Comparison of ENCODE assay signal across 12 mouse cellular contexts in the genomic region with DNA sequence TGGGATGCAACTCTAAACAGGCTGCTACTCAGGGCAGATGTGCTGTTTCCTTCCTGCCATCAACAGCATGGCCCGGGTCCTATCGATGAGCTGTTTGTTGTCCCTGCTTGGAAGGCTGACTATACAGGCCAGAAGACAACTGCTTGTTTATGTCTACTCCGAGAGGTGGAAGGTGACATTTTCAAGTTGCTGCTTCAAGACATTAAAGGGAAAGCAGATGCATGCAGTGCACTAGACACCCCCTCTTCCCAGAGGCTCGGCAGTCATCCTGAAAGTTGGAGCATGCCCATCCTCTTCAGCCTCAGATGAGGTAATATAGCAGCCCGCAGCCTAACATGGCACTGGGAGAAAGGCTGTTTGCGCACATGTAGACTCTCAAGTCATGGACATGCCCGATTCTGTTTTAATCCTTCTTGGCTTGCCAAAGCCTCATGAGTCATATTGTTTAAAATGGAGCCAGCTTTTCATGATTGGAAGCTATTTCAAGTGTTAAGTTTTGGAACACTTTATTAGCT. TPM values are rescaled to one million over a fixed set of nuclear protein-coding genes. Genes with fewer than 3 reads are reported as not detected.
DNase-seq lines count a peak whose midpoint lies in the region; ATAC-seq lines count a peak whose summit lies in the region.
"Had no signal": no experiment of that assay in that cellular context is flagged by ENCODE, and none has a peak within 500 bp of the region (broad histone marks: within the 10 kb centered on the region; RNA-seq: fewer than 3 reads in every experiment).

No protein-coding gene starts in this region.

- H3K27me3 ChIP-seq in embryonic facial prominence, embryonic 14.5 days (replicated peaks; ENCODE audit: control insufficient read depth, insufficient read depth, low read length): no peaks in the 10 kb centered on the region
- H3K27me3 ChIP-seq in embryonic facial prominence, embryonic 10.5 days (replicated peaks; ENCODE audit: low read depth, poor library complexity, severe bottlenecking): 0 out of 2 replicates have a peak, but pooled peaks cover 4% of the 10 kb centered on the region
- 0 out of 2 replicates have a peak, but pooled peaks cover 4% of the 10 kb centered on the region for H3K27me3 ChIP-seq in heart, embryonic 10.5 days (ENCODE audit: insufficient read depth, poor library complexity, severe bottlenecking)
- peaks cover 10% of the 10 kb centered on the region for H3K27me3 ChIP-seq in lung, embryonic 15.5 days
- H3K27me3 ChIP-seq in intestine, embryonic 15.5 days (replicated peaks): no peaks in the 10 kb centered on the region

- no peaks in the 10 kb centered on the region for H3K36me3 ChIP-seq in embryonic facial prominence, embryonic 14.5 days (ENCODE audit: control insufficient read depth, insufficient read depth, low read length)
- H3K36me3 ChIP-seq in embryonic facial prominence, embryonic 10.5 days (replicated peaks): no peaks in the 10 kb centered on the region
- no peaks in the 10 kb centered on the region for H3K36me3 ChIP-seq in heart, embryonic 10.5 days
- no peaks in the 10 kb centered on the region for H3K36me3 ChIP-seq in lung, embryonic 15.5 days
- no peaks in the 10 kb centered on the region for H3K36me3 ChIP-seq in intestine, embryonic 15.5 days
- H3K36me3 ChIP-seq: heart, embryonic 15.5 days; kidney, embryonic 15.5 days had no signal

- WGBS in embryonic facial prominence, embryonic 14.5 days: 72% methylated on average over 7 of the region's 7 CpGs
- 87% methylated on average over 7 of the region's 7 CpGs for WGBS in embryonic facial prominence, embryonic 10.5 days
- WGBS in heart, embryonic 10.5 days: 81% methylated on average over 7 of the region's 7 CpGs
- 26% methylated on average over 7 of the region's 7 CpGs for WGBS in lung, embryonic 15.5 days
- 61% methylated on average over 7 of the region's 7 CpGs for WGBS in intestine, embryonic 15.5 days

- no peak overlapping the region for H3K4me2 ChIP-seq in embryonic facial prominence, embryonic 14.5 days (ENCODE audit: low read depth, low read length)
- H3K4me2 ChIP-seq in lung, embryonic 15.5 days: no peak overlapping the region
- H3K4me2 ChIP-seq in intestine, embryonic 15.5 days (replicated peaks): no peak overlapping the region
- H3K4me2 ChIP-seq: heart, embryonic 15.5 days; kidney, embryonic 15.5 days had no signal

- DNase-seq in embryonic facial prominence, embryonic 14.5 days (ENCODE audit: low spot score): peak; percentile 68
- DNase-seq in embryonic facial prominence, embryonic 10.5 days (ENCODE audit: low spot score): no peak
- DNase-seq in NIH3T3 (ENCODE audit: low read depth): peak; percentile 85
- DNase-seq in heart, embryonic 10.5 days (ENCODE audit: low spot score): peak; percentile 22
- no peak for DNase-seq in embryo, embryonic 9.5 days (ENCODE audit: extremely low spot score)

- H3K4me1 ChIP-seq in embryonic facial prominence, embryonic 14.5 days (ENCODE audit: control insufficient read depth, insufficient read depth, low read length): peaks cover 8% of the 10 kb centered on the region; the same call in 1 of the 2 replicates
- 0 out of 2 replicates have a peak, but pooled peaks cover 6% of the 10 kb centered on the region for H3K4me1 ChIP-seq in embryonic facial prominence, embryonic 10.5 days
- H3K4me1 ChIP-seq in heart, embryonic 10.5 days: 0 out of 2 replicates have a peak, but pooled peaks cover 4% of the 10 kb centered on the region
- peaks cover 62% of the 10 kb centered on the region for H3K4me1 ChIP-seq in lung, embryonic 15.5 days
- 0 out of 2 replicates have a peak, but pooled peaks cover 8% of the 10 kb centered on the region for H3K4me1 ChIP-seq in intestine, embryonic 15.5 days (replicated peaks)

- H3K9me3 ChIP-seq in embryonic facial prominence, embryonic 14.5 days (ENCODE audit: control insufficient read depth, low read length): no peaks in the 10 kb centered on the region
- H3K9me3 ChIP-seq in embryonic facial prominence, embryonic 10.5 days: no peaks in the 10 kb centered on the region
- H3K9me3 ChIP-seq in heart, embryonic 10.5 days: no peaks in the 10 kb centered on the region
- H3K9me3 ChIP-seq in lung, embryonic 15.5 days: no peaks in the 10 kb centered on the region
- no peaks in the 10 kb centered on the region for H3K9me3 ChIP-seq in intestine, embryonic 15.5 days
- H3K9me3 ChIP-seq: heart, embryonic 15.5 days; kidney, embryonic 15.5 days had no signal

- H3K9ac ChIP-seq in embryonic facial prominence, embryonic 14.5 days (ENCODE audit: low read depth, low read length): no peak overlapping the region
- H3K9ac ChIP-seq in lung, embryonic 15.5 days: no peak overlapping the region
- H3K9ac ChIP-seq in intestine, embryonic 15.5 days: no peak overlapping the region
- H3K9ac ChIP-seq: heart, embryonic 15.5 days; kidney, embryonic 15.5 days had no signal

- H3K4me3 ChIP-seq in embryonic facial prominence, embryonic 14.5 days (ENCODE audit: low read depth, low read length): no peak overlapping the region
- no peak overlapping the region for H3K4me3 ChIP-seq in embryonic facial prominence, embryonic 10.5 days
- H3K4me3 ChIP-seq in heart, embryonic 10.5 days: no peak overlapping the region
- H3K4me3 ChIP-seq in lung, embryonic 15.5 days: no peak overlapping the region
- H3K4me3 ChIP-seq in intestine, embryonic 15.5 days (replicated peaks): no peak overlapping the region
- H3K4me3 ChIP-seq: heart, embryonic 15.5 days; kidney, embryonic 15.5 days had no signal

- no peak overlapping the region for H3K27ac ChIP-seq in embryonic facial prominence, embryonic 14.5 days (replicated peaks; ENCODE audit: low read depth, low read length)
- H3K27ac ChIP-seq in embryonic facial prominence, embryonic 10.5 days (replicated peaks): no peak overlapping the region
- no peak overlapping the region for H3K27ac ChIP-seq in heart, embryonic 10.5 days
- peak overlapping the region; percentile 30; the same call in 1 of the 2 replicates for H3K27ac ChIP-seq in lung, embryonic 15.5 days
- H3K27ac ChIP-seq in intestine, embryonic 15.5 days: no peak overlapping the region
- H3K27ac ChIP-seq: heart, embryonic 15.5 days; kidney, embryonic 15.5 days; macrophage had no signal

- peak; percentile 56; the same call in 1 of the 2 replicates for ATAC-seq in embryonic facial prominence, embryonic 14.5 days (ENCODE audit: low read depth)
- peak; percentile 82 for ATAC-seq in lung, embryonic 15.5 days (ENCODE audit: borderline replicate concordance, extremely low read depth, low FRiP score, low TSS enrichment)
- no peak for ATAC-seq in intestine, embryonic 15.5 days
- no peak for ATAC-seq in megakaryocyte-erythroid progenitor cell, adult 5-6 weeks (replicated peaks; ENCODE audit: low FRiP score, low TSS enrichment, poor library complexity, severe bottlenecking)

RNA-seq across cellular contexts. Expression of a gene that starts 23.2 kb away (rescaled TPM):
- 0.92 and 1.5 TPM in 2 replicates for polyA plus RNA-seq in embryonic facial prominence, embryonic 14.5 days (2014; fragmentation: Nextera tagmentation; extraction: Ambion mirVana)
- polyA plus RNA-seq in embryonic facial prominence, embryonic 10.5 days (2016; fragmentation: Nextera tagmentation; extraction: Ambion mirVana): 0.06 TPM in 1 of 2 replicates, not detected in the other
- polyA plus RNA-seq in heart, embryonic 10.5 days (2016; fragmentation: Nextera tagmentation; extraction: Ambion mirVana): not detected in 2 replicates
- polyA plus RNA-seq in lung, embryonic 15.5 days (2015; fragmentation: Nextera tagmentation; extraction: Ambion mirVana): 0.09 TPM in 1 of 2 replicates, not detected in the other
- polyA plus RNA-seq in intestine, embryonic 15.5 days (2015; fragmentation: Nextera tagmentation; extraction: Ambion mirVana): 0.10 TPM in 1 of 2 replicates, not detected in the other
- 1.3 and 2.0 TPM in 2 replicates for total RNA-seq in megakaryocyte-erythroid progenitor cell, adult 5-6 weeks (2014; fragmentation: Nextera tagmentation)
- total RNA-seq in megakaryocyte-erythroid progenitor cell, adult 5-6 weeks (2017): 1.0 TPM in 1 of 2 replicates, not detected in the other
- total RNA-seq: common myeloid progenitor, adult 5-6 weeks had no signal
- polyA plus RNA-seq: heart, embryonic 15.5 days; macrophage had no signal

RNA-seq across cellular contexts. Expression of a gene that starts 40.5 kb away (rescaled TPM):
- 69.5 and 85.1 TPM in 2 replicates for polyA plus RNA-seq in embryonic facial prominence, embryonic 14.5 days (2014; fragmentation: Nextera tagmentation; extraction: Ambion mirVana)
- polyA plus RNA-seq in embryonic facial prominence, embryonic 10.5 days (2016; fragmentation: Nextera tagmentation; extraction: Ambion mirVana): 76.0 and 80.2 TPM in 2 replicates
- 35.6 and 38.7 TPM in 2 replicates for polyA plus RNA-seq in heart, embryonic 10.5 days (2016; fragmentation: Nextera tagmentation; extraction: Ambion mirVana)
- 47.1 and 50.3 TPM in 2 replicates for polyA plus RNA-seq in lung, embryonic 15.5 days (2015; fragmentation: Nextera tagmentation; extraction: Ambion mirVana)
- 49.1 and 56.1 TPM in 2 replicates for polyA plus RNA-seq in intestine, embryonic 15.5 days (2015; fragmentation: Nextera tagmentation; extraction: Ambion mirVana)
- total RNA-seq in megakaryocyte-erythroid progenitor cell, adult 5-6 weeks (2014; fragmentation: Nextera tagmentation): 35.5 and 68.2 TPM in 2 replicates
- total RNA-seq in megakaryocyte-erythroid progenitor cell, adult 5-6 weeks (2017): 31.2 and 56.2 TPM in 2 replicates

Comparison
In these comparisons a context has a peak if more than half of its experiments do, and no peak if none do; other contexts are left out.
1. DNase-seq: peak in embryonic facial prominence, embryonic 14.5 days (single experiment), NIH3T3 (single experiment) and heart, embryonic 10.5 days (single experiment); none in embryonic facial prominence, embryonic 10.5 days (single experiment) and embryo, embryonic 9.5 days (single experiment).
2. ATAC-seq: peak in embryonic facial prominence, embryonic 14.5 days (single experiment) and lung, embryonic 15.5 days (single experiment); none in intestine, embryonic 15.5 days (single experiment) and megakaryocyte-erythroid progenitor cell, adult 5-6 weeks (single experiment).